Mouse (Mus musculus) gastrocnemius, postnatal 25 days (tissue): ENCODE measurements around the gene Stk33. TPM values are rescaled to one million over a fixed set of nuclear protein-coding genes. Genes with fewer than 3 reads are reported as not detected.

Experiments
- DNase-seq: peaks from one replicate; pipeline ENCODE4 v3.0.0; 2022
- total RNA-seq, 2 experiments: library from RNA; stranded (reverse); gene quantifications; 1 replicate in 1 of 2; 2 replicates in 1 of 2; pipeline ENCODE4 v1.2.3; 2021

Gene Stk33
- total RNA-seq, 2 experiments from 2014 or later, result not detected

GRCm38 (mm10) chr7:109357877-109358276 lies 81.0 kb downstream of the Stk33 start:
- DNase-seq, result no peak

- no peak for DNase-seq
These were observed 91.6 kb downstream of the Stk33 start for GRCm38 (mm10) chr7:109347241-109347640.

- no peak for DNase-seq
These were observed 107.2 kb downstream of the Stk33 start for GRCm38 (mm10) chr7:109331722-109332121.

- DNase-seq, result no peak
These were observed 110.1 kb downstream of the Stk33 start for GRCm38 (mm10) chr7:109328772-109329171.

- DNase-seq, result no peak
These were observed 112.1 kb downstream of the Stk33 start for GRCm38 (mm10) chr7:109326813-109327212.

GRCm38 (mm10) chr7:109325731-109326130 lies 113.2 kb downstream of the Stk33 start:
- DNase-seq, result no peak

GRCm38 (mm10) chr7:109325169-109325568 lies 113.7 kb downstream of the Stk33 start:
- DNase-seq, result no peak

- DNase-seq, result no peak
These were observed 129.4 kb downstream of the Stk33 start for GRCm38 (mm10) chr7:109309506-109309905.

- DNase-seq, result no peak
These were observed 143.1 kb downstream of the Stk33 start for GRCm38 (mm10) chr7:109295807-109296206.

- DNase-seq, result no peak
These were observed 143.5 kb downstream of the Stk33 start for GRCm38 (mm10) chr7:109295351-109295750.

- DNase-seq, result no peak
These were observed 148.4 kb downstream of the Stk33 start for GRCm38 (mm10) chr7:109290501-109290900.

- no peak for DNase-seq
These were observed 149.8 kb downstream of the Stk33 start for GRCm38 (mm10) chr7:109289106-109289505.

- DNase-seq, result no peak
These were observed 156.8 kb downstream of the Stk33 start for GRCm38 (mm10) chr7:109282106-109282505.

- DNase-seq, result no peak
These were observed 162.3 kb downstream of the Stk33 start for GRCm38 (mm10) chr7:109276622-109277021.

- DNase-seq, result no peak
These were observed 163.0 kb downstream of the Stk33 start for GRCm38 (mm10) chr7:109275901-109276300.

GRCm38 (mm10) chr7:109275151-109275550 lies 163.7 kb downstream of the Stk33 start:
- no peak for DNase-seq

GRCm38 (mm10) chr7:109274289-109274688 lies 164.6 kb downstream of the Stk33 start:
- no peak for DNase-seq

GRCm38 (mm10) chr7:109269046-109269445 lies 169.8 kb downstream of the Stk33 start:
- DNase-seq, result no peak

- no peak for DNase-seq
These were observed 171.5 kb downstream of the Stk33 start for GRCm38 (mm10) chr7:109267370-109267769.

GRCm38 (mm10) chr7:109266181-109266580 lies 172.7 kb downstream of the Stk33 start:
- no peak for DNase-seq

- no peak for DNase-seq
These were observed 173.3 kb downstream of the Stk33 start for GRCm38 (mm10) chr7:109265606-109266005.

- no peak for DNase-seq
These were observed 183.2 kb downstream of the Stk33 start for GRCm38 (mm10) chr7:109255506-109256352.

GRCm38 (mm10) chr7:109251418-109251817 lies 187.5 kb downstream of the Stk33 start:
- DNase-seq, result no peak

- no peak for DNase-seq
These were observed 194.1 kb downstream of the Stk33 start for GRCm38 (mm10) chr7:109244776-109245175.
